Mouse (Mus musculus): ENCODE data around the gene Sumo2. TPM values are rescaled to one million over a fixed set of nuclear protein-coding genes. Genes with fewer than 3 reads are reported as not detected.
A peak's percentile ranks its signal among the peaks of the same experiment; 100 is the strongest.

Gene Sumo2
- polyA plus RNA-seq (2012; ENCODE audit: insufficient read depth, insufficient read length, missing spikeins), result 303 and 332 TPM in 2 replicates

GRCm38 (mm10) chr11:115536038-115536681 lies at the start of gene Sumo2:
Gene Sumo2 (minus strand): TSS chr11:115536276.
- Histone ChIP-seq H3K4me1 (ENCODE audit: control insufficient read depth, insufficient read depth, low read length) (peaks cover 3% of the 10 kb centered on the region; the same call in 1 of the 2 replicates), H3K27ac (ENCODE audit: insufficient read depth, low read depth, low read length) (peak within 1 kb of the TSS; percentile 74), H3K4me3 (ENCODE audit: insufficient read depth, low read length) (peak within 1 kb of the TSS; percentile 96)
- TF ChIP-seq CTCF (IDR thresholded peaks at IDR 0.05; ENCODE audit: low read depth, low read length) (no peak), POLR2A (IDR thresholded peaks at IDR 0.05; ENCODE audit: borderline replicate concordance, low read depth, low read length) (no peak)

DNA sequence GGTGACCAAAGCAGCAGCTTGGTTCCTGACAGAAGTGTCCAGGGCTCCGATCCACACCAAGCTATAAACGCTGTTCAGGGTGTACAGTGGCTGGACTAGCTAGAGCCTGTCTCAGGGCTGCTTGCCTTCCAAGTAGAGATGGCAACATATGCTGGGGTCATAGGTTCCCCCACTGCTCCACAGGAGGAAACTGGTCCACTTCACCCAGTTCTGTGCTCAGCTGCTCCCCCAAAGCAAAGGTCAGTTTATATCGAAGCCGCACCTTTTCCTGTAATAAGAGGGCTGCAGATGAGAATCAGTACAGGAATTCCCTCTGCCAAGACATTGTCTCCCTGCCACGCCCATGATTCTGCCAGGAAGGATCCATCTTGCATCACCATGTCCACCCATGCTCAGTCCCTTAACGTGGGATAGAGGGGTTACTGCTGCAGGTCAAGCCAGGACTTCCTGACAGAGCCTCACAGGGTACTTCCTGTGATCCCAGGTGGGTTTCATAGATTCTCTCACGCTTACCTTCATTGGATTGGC lies 49.6 kb upstream of the Sumo2 start:
- TF ChIP-seq CTCF (IDR thresholded peaks at IDR 0.05; ENCODE audit: low read depth, low read length) (no peak), POLR2A (IDR thresholded peaks at IDR 0.05; ENCODE audit: borderline replicate concordance, low read depth, low read length) (no peak)
- Histone ChIP-seq H3K4me1 (ENCODE audit: control insufficient read depth, insufficient read depth, low read length) (no peaks in the 10 kb centered on the region), H3K27ac (ENCODE audit: insufficient read depth, low read depth, low read length) (no peak overlapping the region), H3K4me3 (ENCODE audit: insufficient read depth, low read length) (no peak overlapping the region)

DNA sequence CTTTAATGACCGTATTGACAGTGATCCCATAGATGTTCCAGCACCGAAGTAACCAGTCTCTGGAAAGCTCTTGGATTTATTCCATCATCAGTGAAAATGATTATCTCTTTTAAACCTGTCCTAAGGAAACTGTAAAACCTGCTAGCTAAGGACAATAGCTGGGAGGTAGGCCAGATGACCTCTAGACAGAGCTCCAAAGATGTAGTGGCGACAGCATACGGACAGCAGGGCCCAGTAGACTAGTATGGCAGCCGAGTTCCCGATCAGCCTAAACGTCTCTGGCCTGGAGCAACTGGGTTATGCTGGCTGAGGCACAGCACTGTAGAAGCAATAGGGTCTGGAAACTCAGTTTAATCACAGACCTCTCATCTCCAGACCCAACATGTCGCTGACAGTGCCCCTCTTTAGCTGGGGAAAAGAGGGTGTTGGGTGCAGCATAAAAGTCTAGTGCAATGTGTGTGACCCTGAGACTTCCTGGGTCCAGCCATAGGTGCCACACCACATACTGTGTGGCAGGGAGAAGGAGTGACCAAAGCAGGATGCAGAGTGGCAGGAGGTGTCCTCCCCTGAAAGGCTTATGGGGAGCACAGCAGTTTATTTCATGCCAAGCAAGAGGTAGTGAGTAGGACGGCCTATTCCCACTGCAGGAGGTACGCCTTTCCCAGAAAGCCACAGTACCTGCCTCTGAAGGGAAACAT lies 48.4 kb upstream of the Sumo2 start:
- no peak overlapping the region for H3K4me3 ChIP-seq (ENCODE audit: insufficient read depth, low read length)

DNA sequence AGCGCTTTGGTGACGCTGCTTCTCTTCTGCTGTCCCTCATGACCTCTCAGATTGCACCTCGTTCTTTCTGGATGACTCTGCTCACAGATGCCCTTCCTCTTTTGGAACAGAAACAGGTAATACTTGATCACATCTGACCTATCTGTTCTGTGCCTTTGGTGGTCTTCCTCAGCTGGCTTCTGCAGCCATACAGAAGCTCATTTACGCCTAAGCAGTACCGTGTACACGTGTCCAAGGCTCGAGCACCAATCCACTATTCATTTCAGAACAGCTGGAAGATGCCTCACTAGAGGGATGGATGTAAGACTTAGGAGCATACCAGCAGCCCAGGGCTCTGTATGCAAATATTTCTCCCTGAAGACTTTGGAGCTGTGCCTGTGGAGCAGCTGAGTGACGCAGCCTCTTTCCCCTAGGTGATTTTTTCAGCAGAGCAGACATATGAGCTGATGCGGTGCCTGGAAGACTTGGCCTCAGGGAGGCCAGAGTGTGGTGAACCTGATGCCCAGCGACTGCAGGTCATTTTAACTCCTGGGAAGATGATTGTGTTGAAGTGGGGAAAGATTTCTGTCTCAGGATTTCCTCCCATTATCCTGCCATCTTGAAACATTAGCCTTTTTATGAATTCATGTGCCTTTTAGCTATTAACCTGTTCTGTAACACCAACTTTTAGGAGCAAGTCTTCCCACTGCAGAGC lies 47.0 kb upstream of the Sumo2 start:
- H3K27ac ChIP-seq (ENCODE audit: insufficient read depth, low read depth, low read length), result no peak overlapping the region
- TF ChIP-seq CTCF (IDR thresholded peaks at IDR 0.05; ENCODE audit: low read depth, low read length) (no peak), POLR2A (IDR thresholded peaks at IDR 0.05; ENCODE audit: borderline replicate concordance, low read depth, low read length) (no peak)
- peaks cover 6% of the 10 kb centered on the region for H3K4me1 ChIP-seq (ENCODE audit: control insufficient read depth, insufficient read depth, low read length)
- H3K4me3 ChIP-seq (ENCODE audit: insufficient read depth, low read length), result no peak overlapping the region

More for the DNA sequence above, 48.4 kb upstream of the Sumo2 start:
- no peak for TF ChIP-seq POLR2A (IDR thresholded peaks at IDR 0.05; ENCODE audit: borderline replicate concordance, low read depth, low read length)
- no peak for TF ChIP-seq CTCF (IDR thresholded peaks at IDR 0.05; ENCODE audit: low read depth, low read length)
- H3K4me1 ChIP-seq (ENCODE audit: control insufficient read depth, insufficient read depth, low read length), result no peaks in the 10 kb centered on the region
- no peak overlapping the region for H3K27ac ChIP-seq (ENCODE audit: insufficient read depth, low read depth, low read length)

GRCm38 (mm10) chr11:115579080-115579479 lies 43.0 kb upstream of the Sumo2 start:
- no peak overlapping the region for H3K27ac ChIP-seq (ENCODE audit: insufficient read depth, low read depth, low read length)
- H3K4me1 ChIP-seq (ENCODE audit: control insufficient read depth, insufficient read depth, low read length), result peaks cover 6% of the 10 kb centered on the region
- H3K4me3 ChIP-seq (ENCODE audit: insufficient read depth, low read length), result no peak overlapping the region
- TF ChIP-seq POLR2A (IDR thresholded peaks at IDR 0.05; ENCODE audit: borderline replicate concordance, low read depth, low read length) (no peak), CTCF (IDR thresholded peaks at IDR 0.05; ENCODE audit: low read depth, low read length) (no peak)

GRCm38 (mm10) chr11:115564961-115565360 lies 28.9 kb upstream of the Sumo2 start:
- Histone ChIP-seq H3K27ac (ENCODE audit: insufficient read depth, low read depth, low read length) (no peak overlapping the region), H3K4me1 (ENCODE audit: control insufficient read depth, insufficient read depth, low read length) (peaks cover 11% of the 10 kb centered on the region), H3K4me3 (ENCODE audit: insufficient read depth, low read length) (peak overlapping the region; percentile 90)
- no peak for TF ChIP-seq POLR2A (IDR thresholded peaks at IDR 0.05; ENCODE audit: borderline replicate concordance, low read depth, low read length)
- no peak for TF ChIP-seq CTCF (IDR thresholded peaks at IDR 0.05; ENCODE audit: low read depth, low read length)

DNA sequence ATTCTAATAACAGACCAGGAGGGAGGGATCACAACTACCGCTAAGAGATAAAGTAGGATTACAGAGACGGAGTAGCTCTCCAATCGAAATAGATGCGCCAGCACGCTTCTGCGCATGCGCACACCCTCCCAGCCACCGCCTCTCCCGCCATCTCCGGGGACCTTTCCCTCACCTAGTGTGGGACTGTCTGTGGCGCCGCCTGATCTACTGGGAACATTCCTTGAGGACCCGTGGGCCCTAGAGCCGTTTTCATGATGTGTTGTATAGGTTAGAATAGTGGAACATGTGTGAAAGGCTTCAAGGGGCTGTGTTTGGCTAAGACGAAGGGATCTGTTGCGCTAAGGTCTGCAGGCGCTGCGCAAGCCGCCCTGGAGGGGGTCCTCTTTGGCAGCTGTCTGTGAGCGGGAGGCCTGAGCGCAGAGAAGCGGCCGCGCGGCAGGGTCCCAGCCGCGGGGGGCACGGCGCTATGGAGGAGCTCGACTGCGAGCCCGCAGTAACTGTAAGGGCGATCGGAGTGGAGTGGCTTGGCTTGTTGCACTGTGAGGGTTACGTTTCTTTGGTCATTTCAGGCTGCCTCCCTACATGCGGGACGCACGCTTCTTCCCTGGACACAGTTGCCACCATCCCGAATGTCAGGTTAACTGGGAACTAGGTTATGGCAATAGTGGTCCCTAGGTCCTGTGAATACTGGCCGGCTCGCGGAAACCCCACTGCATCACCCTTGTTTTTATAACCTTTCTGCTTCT lies 28.2 kb upstream of the Sumo2 start, which contains the start of gene Nup85:
Nup85 (plus strand) TSS at position 371 of the 746 bp plus-strand sequence.
- Histone ChIP-seq H3K27ac (ENCODE audit: insufficient read depth, low read depth, low read length) (peak within 1 kb of the TSS; percentile 90), H3K4me3 (ENCODE audit: insufficient read depth, low read length) (peak within 1 kb of the TSS; percentile 90), H3K4me1 (ENCODE audit: control insufficient read depth, insufficient read depth, low read length) (peaks cover 11% of the 10 kb centered on the region)
- no peak for TF ChIP-seq CTCF (IDR thresholded peaks at IDR 0.05; ENCODE audit: low read depth, low read length)
- TF ChIP-seq POLR2A (IDR thresholded peaks at IDR 0.05; ENCODE audit: borderline replicate concordance, low read depth, low read length), result no peak

DNA sequence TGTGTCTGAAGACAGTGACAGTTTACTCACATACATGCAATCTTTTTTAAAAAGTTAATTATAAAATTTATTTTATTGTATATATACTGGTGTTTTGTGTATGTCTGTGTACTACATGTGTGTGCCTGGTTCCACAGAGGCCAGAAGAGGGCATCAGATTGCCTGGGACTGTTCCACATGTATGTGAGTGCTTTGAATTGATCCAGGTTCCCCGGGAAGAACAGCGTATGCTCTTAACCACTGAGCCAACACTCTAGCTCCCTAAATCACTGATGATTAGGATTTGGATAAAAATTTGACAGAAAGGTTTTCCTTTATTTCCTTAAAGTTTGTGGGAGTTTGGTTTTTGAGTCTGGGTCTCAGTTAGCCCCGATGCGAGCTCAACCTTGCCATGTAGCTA lies 27.3 kb upstream of the Sumo2 start:
- peaks cover 11% of the 10 kb centered on the region for H3K4me1 ChIP-seq (ENCODE audit: control insufficient read depth, insufficient read depth, low read length)
- peak overlapping the region; percentile 90 for H3K4me3 ChIP-seq (ENCODE audit: insufficient read depth, low read length)
- H3K27ac ChIP-seq (ENCODE audit: insufficient read depth, low read depth, low read length), result peak overlapping the region; percentile 2; the same call in 1 of the 2 replicates
- TF ChIP-seq POLR2A (IDR thresholded peaks at IDR 0.05; ENCODE audit: borderline replicate concordance, low read depth, low read length) (no peak), CTCF (IDR thresholded peaks at IDR 0.05; ENCODE audit: low read depth, low read length) (no peak)

DNA sequence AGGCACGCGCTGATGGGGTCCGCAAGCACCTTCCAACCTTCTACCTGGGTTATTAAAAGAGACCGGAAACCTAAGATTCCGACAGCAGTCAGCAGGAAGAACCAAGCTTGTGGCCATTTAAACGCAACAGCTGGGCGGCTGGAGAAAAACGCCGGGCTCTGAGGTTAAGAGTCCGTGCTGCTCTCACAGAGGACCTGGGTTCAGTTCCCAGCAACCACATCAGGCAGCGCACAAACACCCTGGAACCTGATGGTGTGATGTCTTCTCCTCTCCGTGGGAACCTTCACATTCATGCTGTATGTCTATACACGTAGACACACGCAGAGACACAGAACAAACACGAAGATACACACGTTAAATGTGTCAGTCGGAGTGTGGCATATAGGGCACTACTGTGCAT lies 19.6 kb upstream of the Sumo2 start:
- Histone ChIP-seq H3K27ac (ENCODE audit: insufficient read depth, low read depth, low read length) (no peak overlapping the region), H3K4me1 (ENCODE audit: control insufficient read depth, insufficient read depth, low read length) (no peaks in the 10 kb centered on the region), H3K4me3 (ENCODE audit: insufficient read depth, low read length) (no peak overlapping the region)
- TF ChIP-seq CTCF (IDR thresholded peaks at IDR 0.05; ENCODE audit: low read depth, low read length) (no peak), POLR2A (IDR thresholded peaks at IDR 0.05; ENCODE audit: borderline replicate concordance, low read depth, low read length) (no peak)
